Mouse (Mus musculus) hindbrain, embryonic 16.5 days (tissue): ENCODE data around the gene Nutm1. TPM values are rescaled to one million over a fixed set of nuclear protein-coding genes. Genes with fewer than 3 reads are reported as not detected.

ENCODE experiments used
- ATAC-seq: fragments of 200-750 bp; cut with Nextera tagmentation; 2 replicates; pipeline ENCODE4 v1.8.0; 2017; ENCODE audit warnings: moderate TSS enrichment, moderate library complexity
- H3K27ac ChIP-seq: fragments of 300-500 bp; sonication (generic); 2 replicates; pipeline ENCODE4 v1.5.1; 2014; ENCODE audit warnings: low read depth, mild to moderate bottlenecking, control low read depth, low read length, moderate library complexity
- H3K27me3 ChIP-seq: fragments of 300-500 bp; sonication (generic); replicated peaks from 2 replicates; pipeline ENCODE4 v1.6.1; 2014; ENCODE audit warnings: low read length; ENCODE audit not compliant: control insufficient read depth, insufficient read depth
- H3K36me3 ChIP-seq: fragments of 300-500 bp; sonication (generic); 2 replicates; pipeline ENCODE4 v1.6.1; 2014; ENCODE audit warnings: mild to moderate bottlenecking, low read length, moderate library complexity, mixed read lengths; ENCODE audit not compliant: control insufficient read depth, insufficient read depth
- H3K4me1 ChIP-seq: fragments of 300-500 bp; sonication (generic); 2 replicates; pipeline ENCODE4 v1.6.1; 2014; ENCODE audit warnings: low read depth, low read length; ENCODE audit not compliant: control insufficient read depth, insufficient read depth
- H3K4me2 ChIP-seq: fragments of 300-500 bp; sonication (generic); 2 replicates; pipeline ENCODE4 v1.6.1; 2014; ENCODE audit warnings: mild to moderate bottlenecking, low read length, control low read depth, moderate library complexity
- H3K4me3 ChIP-seq: fragments of 300-500 bp; sonication (generic); 2 replicates; pipeline ENCODE4 v1.5.1; 2014; ENCODE audit warnings: mild to moderate bottlenecking, low read length, control low read depth, moderate library complexity
- H3K9ac ChIP-seq: fragments of 300-500 bp; sonication (generic); 2 replicates; pipeline ENCODE4 v1.6.1; 2014; ENCODE audit warnings: low read depth, mild to moderate bottlenecking, control low read depth, low read length, moderate library complexity
- H3K9me3 ChIP-seq: fragments of 300-500 bp; sonication (generic); 2 replicates; pipeline ENCODE4 v1.6.1; 2014; ENCODE audit warnings: mild to moderate bottlenecking, low read length, moderate library complexity; ENCODE audit not compliant: control insufficient read depth
- WGBS: fragments of 180-500 bp; shearing (Covaris S2); extraction: QIAGEN DNeasy Blood & Tissue Kit; methylation state at CpG from one replicate; pipeline ENCODE4 v1.1.7; 2014; 5-methylcytosine and 5-hydroxymethylcytosine counted together
- polyA plus RNA-seq: library from polyadenylated mRNA; unstranded; fragments of >200 nt; fragmentation: Nextera tagmentation; extraction: Ambion mirVana; gene quantifications from 2 replicates; pipeline ENCODE4 v1.2.1, GENCODE M21; 2015

Nutm1 gene
- polyA plus RNA-seq, 1 experiment from 2014 or later = 0.04 TPM

GRCm38 (mm10) chr2:112265448-112266241 is 6.6 kb upstream of the Nutm1 start, which contains the start of gene Slc12a6:
Gene Slc12a6 (plus strand): TSS chr2:112265825.
- H3K9ac ChIP-seq = peak within 1 kb of the TSS; percentile 87
- under 1% methylated on average over 67 of the region's 85 CpGs for WGBS
- peak within 1 kb of the TSS; percentile 93 for H3K27ac ChIP-seq
- H3K9me3 ChIP-seq = no peaks in the 10 kb centered on the region
- H3K4me3 ChIP-seq = peak within 1 kb of the TSS; percentile 94
- peaks cover 29% of the 10 kb centered on the region for H3K4me1 ChIP-seq
- no peaks in the 10 kb centered on the region for H3K36me3 ChIP-seq
- peak; percentile 96 for ATAC-seq
- no peaks in the 10 kb centered on the region for H3K27me3 ChIP-seq
- peak within 1 kb of the TSS; percentile 79 for H3K4me2 ChIP-seq

GRCm38 (mm10) chr2:112264364-112264763 is 5.3 kb upstream of the Nutm1 start:
- ATAC-seq = no peak
- no peak overlapping the region for H3K27ac ChIP-seq
- no peak overlapping the region for H3K4me3 ChIP-seq
- H3K9ac ChIP-seq = no peak overlapping the region
- no peak overlapping the region for H3K4me2 ChIP-seq
- H3K4me1 ChIP-seq = peaks cover 25% of the 10 kb centered on the region
- WGBS = 80% methylated on average over 4 of the region's 4 CpGs
- no peaks in the 10 kb centered on the region for H3K36me3 ChIP-seq
- H3K27me3 ChIP-seq = no peaks in the 10 kb centered on the region
- H3K9me3 ChIP-seq = no peaks in the 10 kb centered on the region

GRCm38 (mm10) chr2:112262779-112263295 is 3.7 kb upstream of the Nutm1 start:
- 37% methylated on average over 4 of the region's 4 CpGs for whole genome bisulfite sequencing
- Histone ChIP-seq H3K36me3 (no peaks in the 10 kb centered on the region), H3K27ac (no peak overlapping the region), H3K4me3 (peak overlapping the region; percentile 71), H3K9me3 (no peaks in the 10 kb centered on the region), H3K9ac (peak overlapping the region; percentile 70), H3K4me2 (peak overlapping the region; percentile 57), H3K4me1 (peaks cover 19% of the 10 kb centered on the region), H3K27me3 (no peaks in the 10 kb centered on the region)
- no peak for ATAC-seq

- peak; percentile 70 for ATAC-seq
- H3K9me3 ChIP-seq = no peaks in the 10 kb centered on the region
- H3K4me3 ChIP-seq = peak within 1 kb of the TSS; percentile 71
- no peaks in the 10 kb centered on the region for H3K36me3 ChIP-seq
- H3K27me3 ChIP-seq = no peaks in the 10 kb centered on the region
- H3K9ac ChIP-seq = peak within 1 kb of the TSS; percentile 70
- under 1% methylated on average over 36 of the region's 36 CpGs for WGBS
- H3K4me1 ChIP-seq = peaks cover 15% of the 10 kb centered on the region
- H3K27ac ChIP-seq = peak within 1 kb of the TSS; percentile 78
- peak within 1 kb of the TSS; percentile 57 for H3K4me2 ChIP-seq
Observed at GRCm38 (mm10) chr2:112261748-112262653, 2.9 kb upstream of the Nutm1 start, which contains the start of gene Nop10. Gene Nop10 (plus strand): TSS chr2:112261926.

GRCm38 (mm10) chr2:112254675-112255515 is 4.2 kb downstream of the Nutm1 start:
- no peak overlapping the region for H3K9ac ChIP-seq
- WGBS = 79% methylated on average over 7 of the region's 7 CpGs

GRCm38 (mm10) chr2:112249780-112250453 is 9.2 kb downstream of the Nutm1 start:
- no peak overlapping the region for H3K4me2 ChIP-seq
- H3K27me3 ChIP-seq = no peaks in the 10 kb centered on the region
- no peak for ATAC-seq
- no peaks in the 10 kb centered on the region for H3K9me3 ChIP-seq
- H3K36me3 ChIP-seq = peaks cover 10% of the 10 kb centered on the region
- H3K4me1 ChIP-seq = no peaks in the 10 kb centered on the region
- no peak overlapping the region for H3K4me3 ChIP-seq
- no peak overlapping the region for H3K27ac ChIP-seq
- 91% methylated on average over 10 of the region's 10 CpGs for WGBS
- H3K9ac ChIP-seq = no peak overlapping the region

More at GRCm38 (mm10) chr2:112254675-112255515, 4.2 kb downstream of the Nutm1 start:
- Histone ChIP-seq H3K4me1 (no peaks in the 10 kb centered on the region), H3K36me3 (no peaks in the 10 kb centered on the region), H3K27me3 (no peaks in the 10 kb centered on the region), H3K4me3 (no peak overlapping the region), H3K9me3 (no peaks in the 10 kb centered on the region), H3K4me2 (no peak overlapping the region), H3K27ac (no peak overlapping the region)
- no peak for ATAC-seq

GRCm38 (mm10) chr2:112247323-112247722 is 11.8 kb downstream of the Nutm1 start:
- Histone ChIP-seq H3K27me3 (no peaks in the 10 kb centered on the region), H3K4me1 (no peaks in the 10 kb centered on the region), H3K9me3 (no peaks in the 10 kb centered on the region), H3K36me3 (peaks cover 24% of the 10 kb centered on the region), H3K27ac (no peak overlapping the region), H3K4me3 (no peak overlapping the region), H3K4me2 (no peak overlapping the region), H3K9ac (no peak overlapping the region)
- WGBS = 84% methylated on average over 10 of the region's 10 CpGs
- ATAC-seq = no peak

- WGBS = 89% methylated on average over 6 of the region's 6 CpGs
- peaks cover 2% of the 10 kb centered on the region for H3K4me1 ChIP-seq
- no peak overlapping the region for H3K4me3 ChIP-seq
- no peaks in the 10 kb centered on the region for H3K27me3 ChIP-seq
- no peak overlapping the region for H3K4me2 ChIP-seq
- peaks cover 24% of the 10 kb centered on the region for H3K36me3 ChIP-seq
- no peak overlapping the region for H3K27ac ChIP-seq
- H3K9me3 ChIP-seq = no peaks in the 10 kb centered on the region
- H3K9ac ChIP-seq = no peak overlapping the region
- ATAC-seq = no peak
Observed at GRCm38 (mm10) chr2:112246193-112246592, 12.9 kb downstream of the Nutm1 start.
